Mouse (Mus musculus) MEL (cell line): ENCODE results near the gene Calcb.

Experiments used
- CTCF ChIP-seq, 3 experiments: IDR thresholded peaks in 2 of 3; conservative IDR thresholded peaks in 1 of 3; 2 replicates each; pipeline ENCODE4 v1.5.1; 2011 to 2012; ENCODE audit warnings: low read length in 3 of 3, low read depth in 2 of 3, mild to moderate bottlenecking in 2 of 3, improper control_type of control experiment in 1 of 3, inconsistent platforms in 1 of 3, mixed read lengths in 1 of 3, moderate library complexity in 1 of 3; ENCODE audit not compliant: control insufficient read depth in 1 of 3, insufficient read depth in 1 of 3, poor library complexity in 1 of 3, severe bottlenecking in 1 of 3
- ELF1 ChIP-seq: IDR thresholded peaks from 2 replicates; pipeline ENCODE4 v1.6.1; 2014; ENCODE audit warnings: low read depth, mild to moderate bottlenecking, inconsistent platforms, low read length, improper control_type of control experiment, moderate library complexity
- EP300 ChIP-seq, 2 experiments: IDR thresholded peaks; 2 replicates each; pipeline ENCODE4 v1.6.1; 2011; ENCODE audit warnings: improper control_type of control experiment in 2 of 2, low read length in 2 of 2, low read depth in 1 of 2, mild to moderate bottlenecking in 1 of 2
- GATA1 ChIP-seq: IDR thresholded peaks from 2 replicates; pipeline ENCODE4 v1.6.1; 2011; ENCODE audit warnings: low read depth, low read length, improper control_type of control experiment
- JUND ChIP-seq: IDR thresholded peaks from 2 replicates; pipeline ENCODE4 v1.6.1; 2011; ENCODE audit warnings: low read depth, mild to moderate bottlenecking, improper control_type of control experiment, low read length
- MAX ChIP-seq: IDR thresholded peaks from 2 replicates; pipeline ENCODE4 v1.6.1; 2011; ENCODE audit warnings: low read length, improper control_type of control experiment
- POLR2A ChIP-seq, 2 experiments: IDR thresholded peaks; 2 replicates each; pipeline ENCODE4 v1.6.1; 2011 to 2012; ENCODE audit warnings: low read length in 2 of 2, mild to moderate bottlenecking in 2 of 2, control low read depth in 1 of 2, improper control_type of control experiment in 1 of 2, low read depth in 1 of 2, moderate library complexity in 1 of 2; ENCODE audit not compliant: control insufficient read depth in 1 of 2, insufficient read depth in 1 of 2, poor library complexity in 1 of 2
- TAL1 ChIP-seq: IDR thresholded peaks from 2 replicates; pipeline ENCODE4 v1.6.1; 2012; ENCODE audit warnings: mild to moderate bottlenecking, inconsistent platforms, low read length, moderate library complexity, mixed read lengths
- USF1 ChIP-seq: IDR thresholded peaks from 2 replicates; pipeline ENCODE4 v1.6.1; 2014; ENCODE audit warnings: low read depth, mild to moderate bottlenecking, inconsistent platforms, low read length, improper control_type of control experiment, moderate library complexity

DNA sequence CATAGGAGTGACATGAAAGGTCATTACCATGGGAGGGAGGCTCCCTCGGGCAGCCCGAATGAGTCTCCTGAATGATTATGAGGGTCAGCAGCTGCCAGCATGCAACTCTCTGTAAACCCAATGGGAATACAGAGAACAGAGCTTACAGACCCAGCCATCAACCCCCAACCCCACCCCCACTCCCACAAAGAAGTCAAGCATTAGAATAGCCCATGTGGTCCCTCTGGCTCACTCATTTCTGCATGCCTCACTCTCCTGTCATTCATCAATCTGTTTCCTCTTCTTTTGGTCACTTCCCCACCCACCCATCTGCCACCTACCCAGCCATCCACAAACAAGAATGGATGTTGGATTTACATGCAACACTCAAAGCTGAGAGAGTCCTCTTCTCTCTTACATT, 35.0 kb downstream of the Calcb start:
- TF ChIP-seq CTCF (IDR thresholded peaks at IDR 0.05 in 2 of 3, conservative IDR thresholded peaks at IDR 0.05 in 1 of 3; ENCODE audit: control insufficient read depth in 1 of 3, insufficient read depth in 1 of 3, low read depth in 2 of 3, low read length in 3 of 3, poor library complexity in 1 of 3, severe bottlenecking in 1 of 3) = no peak
- no peak for TF ChIP-seq EP300 (IDR thresholded peaks at IDR 0.05; ENCODE audit: low read depth in 1 of 2, low read length in 2 of 2)
- no peak for TF ChIP-seq GATA1
- TF ChIP-seq MAX = no peak
- no peak for TF ChIP-seq USF1
- no peak for TF ChIP-seq ELF1
- TF ChIP-seq POLR2A (IDR thresholded peaks at IDR 0.05; ENCODE audit: control insufficient read depth in 1 of 2, insufficient read depth in 1 of 2, low read depth in 1 of 2, low read length in 2 of 2, poor library complexity in 1 of 2) = no peak
- no peak for TF ChIP-seq JUND
- no peak for TF ChIP-seq TAL1
